Mouse (Mus musculus) adrenal gland, postnatal 14 days (tissue): ENCODE measurements around the gene Lgals12. TPM values are rescaled to one million over a fixed set of nuclear protein-coding genes. Genes with fewer than 3 reads are reported as not detected.
A peak's percentile ranks its signal among the peaks of the same experiment; 100 is the strongest.

Source experiments
- DNase-seq: peaks from one replicate; pipeline ENCODE4 v3.0.0; 2021; ENCODE audit warnings: mixed read lengths
- total RNA-seq: library from RNA; stranded (reverse); gene quantifications from 2 replicates; pipeline ENCODE4 v1.2.3, GENCODE M21; 2021

The Lgals12 gene
- total RNA-seq, 1 experiment from 2014 or later, result 20.8 TPM

GRCm38 (mm10) chr19:7583599-7583998 lies 23.4 kb downstream of the Lgals12 start:
- no peak for DNase-seq

GRCm38 (mm10) chr19:7583101-7583500 lies 23.9 kb downstream of the Lgals12 start:
- no peak for DNase-seq

GRCm38 (mm10) chr19:7581042-7581441 lies 26.0 kb downstream of the Lgals12 start:
- no peak for DNase-seq

- DNase-seq, result no peak
Measured at GRCm38 (mm10) chr19:7577710-7578109, 29.3 kb downstream of the Lgals12 start.

GRCm38 (mm10) chr19:7576180-7576579 lies 30.8 kb downstream of the Lgals12 start:
- DNase-seq, result no peak

- no peak for DNase-seq
Measured at GRCm38 (mm10) chr19:7569650-7570049, 37.3 kb downstream of the Lgals12 start.

- no peak for DNase-seq
Measured at GRCm38 (mm10) chr19:7568364-7568763, 38.6 kb downstream of the Lgals12 start.

- no peak for DNase-seq
Measured at GRCm38 (mm10) chr19:7566826-7567225, 40.2 kb downstream of the Lgals12 start.

GRCm38 (mm10) chr19:7564457-7564856 lies 42.5 kb downstream of the Lgals12 start:
- DNase-seq, result no peak

- no peak for DNase-seq
Measured at GRCm38 (mm10) chr19:7563676-7564075, 43.3 kb downstream of the Lgals12 start.

- DNase-seq, result no peak
Measured at GRCm38 (mm10) chr19:7562601-7563129, 44.3 kb downstream of the Lgals12 start.

GRCm38 (mm10) chr19:7561456-7561855 lies 45.5 kb downstream of the Lgals12 start:
- no peak for DNase-seq

GRCm38 (mm10) chr19:7559986-7560385 lies 47.0 kb downstream of the Lgals12 start:
- DNase-seq, result no peak

- no peak for DNase-seq
Measured at GRCm38 (mm10) chr19:7558675-7559074, 48.3 kb downstream of the Lgals12 start.

GRCm38 (mm10) chr19:7557844-7558243 lies 49.1 kb downstream of the Lgals12 start:
- no peak for DNase-seq

GRCm38 (mm10) chr19:7557328-7557822 lies 49.6 kb downstream of the Lgals12 start, which contains the start of gene Pla2g16:
TSS of gene Pla2g16 (plus strand) at chr19:7557459.
- DNase-seq, result peak; percentile 90

- DNase-seq, result no peak
Measured at GRCm38 (mm10) chr19:7556641-7557040, 50.4 kb downstream of the Lgals12 start.

GRCm38 (mm10) chr19:7554881-7555280 lies 52.1 kb downstream of the Lgals12 start:
- no peak for DNase-seq

- no peak for DNase-seq
Measured at GRCm38 (mm10) chr19:7553441-7553840, 53.6 kb downstream of the Lgals12 start.

- no peak for DNase-seq
Measured at GRCm38 (mm10) chr19:7552301-7552673, 54.7 kb downstream of the Lgals12 start.

- no peak for DNase-seq
Measured at GRCm38 (mm10) chr19:7551550-7552300, 55.3 kb downstream of the Lgals12 start.

GRCm38 (mm10) chr19:7548924-7549323 lies 58.1 kb downstream of the Lgals12 start:
- DNase-seq, result no peak
